Mouse (Mus musculus) thymus, postnatal 0 days (tissue): ENCODE data around the gene Apba2. TPM values are rescaled to one million over a fixed set of nuclear protein-coding genes. Genes with fewer than 3 reads are reported as not detected.

Experiments used
- DNase-seq: peaks from one replicate; pipeline ENCODE4 v3.0.0-alpha.2; 2015; ENCODE audit warnings: low spot score
- polyA plus RNA-seq: library from polyadenylated mRNA; unstranded; fragments of >200 nt; fragmentation: Nextera tagmentation; extraction: Ambion mirVana; gene quantifications from 2 replicates; pipeline ENCODE4 v1.2.1, GENCODE M21; 2015

The Apba2 gene
- polyA plus RNA-seq = 4.3 and 5.5 TPM in 2 replicates

DNA sequence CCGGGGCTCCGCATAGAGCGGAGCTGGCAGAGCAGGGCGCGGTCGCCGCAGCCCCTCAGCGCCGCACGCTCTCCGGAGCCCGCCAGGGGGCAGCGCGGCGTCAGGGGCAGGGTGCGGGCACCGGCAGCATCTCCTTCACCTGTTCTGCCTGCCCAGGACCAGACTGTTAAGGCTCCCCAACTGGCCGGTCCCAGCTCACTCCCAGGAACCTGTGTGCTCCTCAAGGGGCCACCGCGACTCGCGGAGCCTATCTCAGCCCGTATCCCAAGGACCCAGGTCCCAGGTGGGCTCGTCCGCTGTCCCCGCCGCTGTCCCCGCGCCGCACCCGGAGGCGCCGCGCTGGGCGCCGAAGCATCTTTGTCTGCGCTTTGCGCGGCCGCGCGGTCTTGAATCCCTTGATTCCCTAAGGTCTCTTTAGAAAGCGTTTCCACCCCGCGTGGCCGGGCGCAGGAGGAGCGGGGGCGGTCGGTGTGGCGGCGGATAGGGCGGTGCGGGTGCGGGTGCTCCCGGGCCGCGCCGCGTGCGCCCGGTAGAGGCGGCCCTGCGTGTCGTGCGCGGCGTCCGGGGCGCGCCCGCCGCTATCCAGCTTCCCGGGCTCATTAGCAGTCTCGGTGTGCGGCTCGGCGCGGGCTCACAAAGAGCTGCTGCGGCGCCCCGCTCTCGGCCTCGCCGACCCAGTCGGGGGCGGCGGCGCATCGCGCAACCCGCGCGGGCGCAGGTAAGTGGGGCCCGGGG is at the start of gene Apba2:
Gene Apba2 (plus strand): TSS at position 171 of the 735 bp plus-strand sequence.
- no peak for DNase-seq

DNA sequence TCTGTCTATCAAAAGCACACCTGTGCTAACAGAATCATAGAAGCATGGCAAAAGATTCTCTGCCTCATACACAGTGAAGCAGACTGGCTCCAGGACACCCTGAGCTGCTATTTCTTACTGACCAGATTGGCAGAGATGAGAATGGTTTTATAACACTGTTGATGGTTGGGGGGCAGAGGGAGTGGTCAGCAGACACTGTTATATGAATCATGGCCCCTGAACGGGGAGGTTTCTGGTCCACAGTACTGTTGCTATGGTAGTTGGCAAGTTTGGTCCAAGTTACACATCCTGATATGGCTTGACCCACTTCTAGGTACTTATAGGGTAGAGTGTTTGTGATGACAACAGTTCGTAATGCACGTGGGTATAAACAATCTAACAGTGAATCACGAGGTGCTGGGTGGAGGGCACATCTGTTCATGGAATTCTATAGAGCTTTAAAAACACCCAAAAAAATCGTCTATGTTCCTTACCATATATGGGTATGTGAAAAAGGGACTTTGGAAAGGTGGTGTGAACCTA is 49.6 kb upstream of the Apba2 start:
- no peak for DNase-seq

DNA sequence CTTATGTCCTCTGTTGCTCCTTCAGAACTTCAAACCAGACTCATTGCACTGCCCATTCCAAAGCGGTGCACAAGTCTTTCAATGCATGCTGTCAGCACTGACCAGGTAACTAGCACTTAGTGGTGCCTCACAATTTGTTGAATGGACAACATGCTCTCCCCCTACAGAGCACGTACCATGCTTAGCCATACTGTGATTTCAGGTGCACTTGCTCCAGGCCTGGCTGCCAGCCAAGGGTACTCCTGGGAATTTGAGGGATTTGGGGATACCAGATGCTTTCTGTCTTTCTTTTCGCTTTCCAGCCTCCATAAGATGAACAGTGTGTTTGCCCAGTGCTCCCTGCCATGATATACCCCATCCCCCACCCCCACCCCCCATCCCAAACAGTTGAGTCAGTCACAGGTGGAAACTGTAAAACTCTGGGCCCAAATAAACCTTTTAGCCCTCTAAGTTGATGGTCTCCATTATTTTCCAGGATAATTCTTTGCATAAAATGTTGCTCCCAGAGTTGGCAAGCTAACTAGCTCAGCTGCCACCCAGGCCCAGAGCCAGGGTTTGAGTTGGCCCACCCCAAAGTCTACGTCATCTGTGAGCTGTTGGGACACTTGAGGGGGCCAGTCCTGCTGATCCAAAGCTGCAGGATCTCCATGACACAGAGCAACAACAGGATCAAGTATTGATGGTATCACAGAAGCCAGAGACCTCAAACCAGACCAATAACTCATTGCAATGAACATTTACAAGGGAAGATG is 48.9 kb upstream of the Apba2 start:
- DNase-seq = no peak

DNA sequence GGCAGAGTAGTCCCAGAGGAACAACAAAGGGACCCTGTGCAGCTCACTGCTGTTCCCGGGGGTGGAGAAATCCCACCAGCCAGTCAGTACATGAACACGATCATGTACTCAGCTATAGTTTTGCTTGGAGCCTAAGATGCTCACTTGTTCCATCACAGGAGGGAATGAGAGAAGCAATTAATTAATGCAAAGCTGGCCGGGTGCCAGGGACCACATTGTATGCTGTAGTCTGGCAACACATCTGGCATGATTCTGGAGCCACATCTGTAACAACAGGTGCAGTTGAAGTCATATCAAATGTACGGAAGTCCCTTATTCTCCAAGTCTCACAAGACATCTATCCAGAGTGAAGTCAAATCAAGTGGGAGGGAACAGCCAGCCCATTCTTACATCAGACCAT is 45.3 kb upstream of the Apba2 start:
- no peak for DNase-seq

DNA sequence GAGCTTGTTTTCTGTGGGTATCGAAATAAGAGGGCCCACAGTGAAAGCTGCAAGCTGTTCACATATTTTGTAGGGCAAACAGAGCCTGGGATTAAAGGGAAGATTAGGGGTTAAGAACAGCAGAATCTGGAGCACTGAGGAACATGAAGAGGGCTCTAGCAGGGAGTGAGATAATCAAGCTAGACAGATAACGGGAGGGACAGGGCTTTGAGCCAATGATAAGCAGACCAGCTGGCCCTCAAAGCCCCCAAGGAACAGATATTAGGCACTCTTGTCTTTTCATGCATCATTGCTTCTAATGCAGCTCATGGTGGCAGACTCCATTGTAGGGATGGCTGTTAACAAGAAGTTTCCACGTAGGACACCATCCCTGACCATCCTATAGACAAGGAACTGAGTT is 44.8 kb upstream of the Apba2 start:
- no peak for DNase-seq

DNA sequence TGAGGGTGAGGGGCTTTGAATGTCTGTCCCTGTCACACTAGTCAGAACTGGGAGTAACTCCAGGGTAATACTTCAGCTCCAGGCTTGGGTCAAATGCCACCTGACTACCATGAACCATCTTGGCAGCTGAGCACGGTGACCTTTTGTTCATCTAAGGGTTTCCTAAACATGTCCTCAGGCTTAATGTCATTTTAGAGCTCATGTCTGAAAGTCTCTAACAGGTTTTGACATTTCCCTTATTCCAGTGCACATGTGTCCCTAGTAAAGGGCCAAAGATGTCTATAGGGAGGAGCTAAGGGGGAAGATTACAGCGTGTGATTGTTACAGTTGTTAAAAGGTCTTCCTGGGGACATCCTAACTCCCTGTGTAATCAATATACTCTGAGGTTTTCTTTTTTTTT is 43.7 kb upstream of the Apba2 start:
- no peak for DNase-seq

DNA sequence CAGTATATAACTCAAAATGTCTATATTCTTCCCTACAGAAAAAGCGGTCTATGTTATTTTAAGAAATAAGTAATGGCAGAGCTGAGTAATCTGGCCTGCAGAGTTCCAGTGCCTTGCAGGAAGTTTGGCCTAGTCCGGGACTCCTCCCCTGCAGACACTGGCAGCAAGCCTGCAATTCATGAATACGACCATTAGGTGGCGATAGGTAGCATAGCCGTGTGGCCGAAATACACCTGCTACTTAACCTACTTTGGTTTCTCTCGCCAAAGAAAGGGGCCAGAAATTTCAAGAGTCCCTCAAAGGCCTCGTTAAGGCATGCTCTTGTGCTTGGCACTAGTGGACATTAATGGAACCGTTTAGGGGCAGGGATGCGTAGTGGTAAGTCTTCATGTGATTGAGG is 4.1 kb upstream of the Apba2 start:
- DNase-seq = peak; percentile 6

DNA sequence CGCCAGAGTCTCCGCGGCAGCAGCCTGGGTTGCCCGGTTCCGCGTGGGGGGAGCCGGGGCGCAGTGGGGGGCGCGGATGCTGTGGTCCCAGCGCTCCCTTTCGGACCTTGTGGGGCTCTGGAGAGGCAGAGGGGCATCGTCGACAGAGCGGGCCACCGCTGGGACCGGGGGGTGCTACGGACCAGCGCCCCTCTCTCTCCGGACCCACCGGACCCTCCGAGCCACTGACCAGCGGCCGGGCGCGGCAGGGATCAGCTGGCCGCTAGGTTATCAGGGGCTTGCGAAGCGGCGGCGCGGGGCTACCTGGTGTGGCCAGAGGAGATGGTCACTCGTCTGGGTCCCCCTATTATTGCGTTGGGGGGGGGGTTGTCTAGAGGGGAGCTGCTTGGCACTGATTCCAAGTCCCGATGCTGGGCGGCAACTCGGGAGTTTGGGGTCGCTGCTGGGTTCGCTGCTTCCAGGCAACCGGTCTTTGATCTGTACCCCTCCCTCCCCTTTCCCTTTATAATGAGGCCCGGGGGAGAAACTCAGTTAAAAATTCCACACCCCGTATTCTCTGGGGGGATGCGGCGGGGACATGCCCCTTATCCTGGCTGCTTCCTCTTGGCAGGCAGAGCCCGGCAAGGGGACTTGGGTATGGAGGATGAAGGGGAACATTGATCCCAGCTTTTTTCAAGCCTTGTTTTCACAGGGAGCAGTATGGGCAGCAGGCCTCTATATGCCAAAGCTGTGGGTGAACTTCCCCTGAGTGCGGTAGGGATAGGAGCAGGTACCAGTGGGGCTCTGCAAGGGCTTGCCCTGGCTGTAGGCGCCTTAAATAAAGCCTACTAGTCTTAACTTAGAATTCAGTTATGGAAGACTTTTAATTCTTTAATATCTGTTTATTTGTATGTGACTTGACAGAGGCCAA is 1.0 kb downstream of the Apba2 start:
- no peak for DNase-seq

DNA sequence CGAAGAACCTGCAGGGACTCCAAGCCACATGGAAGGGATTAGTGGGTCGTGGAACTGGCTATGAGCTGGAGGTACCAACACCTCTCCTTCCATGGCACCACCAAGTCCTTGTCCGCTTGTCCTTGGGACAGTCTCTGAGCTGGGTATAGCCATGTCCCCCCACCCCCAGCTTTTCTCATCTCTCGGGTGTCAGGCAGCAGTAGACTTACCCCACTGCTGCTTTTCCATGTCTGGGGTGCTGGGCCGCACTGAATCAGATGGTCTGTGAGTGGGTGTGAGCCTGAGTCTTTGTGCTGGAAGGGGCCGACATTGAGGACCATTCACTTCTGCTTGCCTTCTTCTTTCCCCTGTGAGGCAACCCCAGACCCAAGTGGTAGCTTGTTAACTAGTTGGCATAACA is 2.1 kb downstream of the Apba2 start:
- no peak for DNase-seq

DNA sequence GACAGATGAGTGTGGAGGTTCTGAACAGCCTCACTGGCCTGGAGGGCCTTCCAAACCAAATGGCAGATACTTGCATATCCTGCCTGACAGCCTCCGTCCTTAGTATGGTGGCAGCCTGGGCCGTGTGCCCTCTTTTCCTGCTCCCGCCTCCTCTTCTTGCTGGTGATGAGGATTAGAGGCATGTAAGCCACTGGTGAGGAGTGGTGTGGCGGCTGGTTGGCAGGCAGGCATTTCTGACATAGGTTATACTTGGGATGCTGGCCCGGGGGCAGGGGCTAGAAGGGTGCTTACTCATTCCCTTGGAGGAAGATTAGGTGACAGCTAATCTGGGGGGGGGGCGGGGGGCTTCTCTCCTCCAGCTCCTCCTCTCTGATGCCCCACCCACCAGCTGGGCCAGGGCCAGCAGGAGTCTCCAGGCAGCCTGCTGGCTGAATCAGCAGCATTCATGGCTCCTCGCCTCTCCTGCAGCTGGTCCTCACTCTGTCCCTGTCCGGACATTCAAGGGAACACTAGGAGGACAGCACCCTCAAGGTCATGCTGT is 3.3 kb downstream of the Apba2 start:
- DNase-seq = no peak

DNA sequence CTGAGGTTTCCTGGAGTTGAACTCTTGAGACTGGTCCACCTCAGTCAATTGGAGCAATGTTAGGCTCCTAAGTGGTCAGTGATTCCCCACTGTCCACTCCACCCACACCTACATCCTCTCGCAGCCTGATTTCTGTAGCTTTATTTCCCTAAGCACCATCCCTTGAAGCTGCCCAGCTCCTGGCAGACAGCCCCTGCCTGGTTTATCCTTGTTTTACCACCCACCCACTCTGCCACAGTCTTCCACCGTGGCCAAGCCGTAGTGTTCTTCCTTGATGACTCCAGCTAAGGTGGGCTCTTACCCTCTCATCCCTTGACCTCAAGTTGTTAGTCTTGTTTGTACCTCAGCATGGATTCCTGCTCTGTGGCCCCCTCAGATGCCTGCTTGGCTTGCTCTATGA is 4.1 kb downstream of the Apba2 start:
- no peak for DNase-seq

DNA sequence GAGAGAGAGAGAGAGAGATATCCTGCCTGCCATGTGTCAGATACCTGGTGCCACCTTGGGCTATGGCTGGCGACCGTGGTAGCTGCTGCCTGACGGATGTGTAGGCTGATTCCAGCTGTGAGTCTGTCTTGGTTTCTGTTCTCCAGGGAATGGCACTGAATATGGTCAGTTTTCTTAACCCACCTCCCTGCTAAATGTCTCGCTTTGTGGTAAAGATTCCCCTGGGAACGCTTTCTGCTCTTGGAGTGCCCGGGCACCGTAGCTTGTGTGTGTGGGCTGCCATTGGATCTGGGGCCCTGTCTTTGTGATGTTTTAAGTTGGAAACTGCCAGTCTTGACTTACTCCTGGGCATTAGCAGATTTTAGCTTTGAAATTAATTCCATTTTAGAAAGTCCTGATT is 7.3 kb downstream of the Apba2 start:
- DNase-seq = no peak

DNA sequence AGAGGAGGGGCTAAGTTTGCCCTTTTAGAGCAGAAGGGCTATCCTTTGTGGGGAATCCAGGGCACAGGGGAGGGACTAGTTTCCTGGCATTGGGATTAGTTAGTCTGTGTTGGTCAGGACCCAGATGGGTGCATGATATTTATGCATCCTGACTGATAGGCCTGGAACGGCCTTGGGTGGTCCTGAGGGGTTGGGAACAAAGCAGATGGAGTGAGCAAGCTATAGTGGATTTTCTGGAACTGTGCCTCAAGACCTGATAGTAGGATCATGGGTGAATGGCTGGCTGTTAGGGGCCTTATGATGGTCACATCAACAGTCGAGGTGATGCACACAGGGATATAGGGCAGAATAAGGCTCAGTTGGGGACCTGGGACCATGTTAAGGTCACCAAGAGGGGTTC is 8.4 kb downstream of the Apba2 start:
- no peak for DNase-seq

DNA sequence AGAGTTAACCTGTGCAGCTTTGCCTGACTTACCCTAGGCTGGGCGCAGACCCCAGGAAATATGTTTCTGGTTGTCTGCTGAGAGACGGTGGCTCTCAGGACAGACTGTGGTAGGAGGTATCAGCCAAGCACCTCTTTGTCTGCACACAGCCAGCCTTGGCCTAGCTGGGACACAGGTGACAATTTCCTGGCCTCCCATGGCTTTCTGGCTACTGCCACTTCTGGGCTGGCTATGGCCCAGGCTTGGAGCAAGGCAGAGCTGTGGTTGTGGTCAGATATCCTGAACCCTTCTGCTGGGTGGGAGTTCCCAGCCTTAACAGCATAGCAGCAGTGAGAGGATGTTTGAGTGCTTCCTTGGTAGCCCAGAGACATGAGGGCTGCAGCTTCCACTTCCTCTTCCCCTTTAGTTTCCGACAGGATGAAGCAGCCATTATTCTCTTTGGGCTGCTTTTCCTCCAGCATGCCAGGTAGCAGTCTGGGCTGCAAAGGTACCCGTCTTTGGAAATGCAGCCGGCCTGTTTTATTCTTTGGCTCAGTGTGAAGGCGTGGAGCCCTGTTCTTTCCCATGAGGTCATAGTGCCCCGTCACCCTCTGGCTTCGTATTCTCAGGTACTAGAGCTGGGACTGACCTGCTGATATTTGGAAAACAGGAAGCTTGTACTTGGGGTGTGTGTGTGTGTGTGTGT is 9.2 kb downstream of the Apba2 start:
- DNase-seq = no peak

DNA sequence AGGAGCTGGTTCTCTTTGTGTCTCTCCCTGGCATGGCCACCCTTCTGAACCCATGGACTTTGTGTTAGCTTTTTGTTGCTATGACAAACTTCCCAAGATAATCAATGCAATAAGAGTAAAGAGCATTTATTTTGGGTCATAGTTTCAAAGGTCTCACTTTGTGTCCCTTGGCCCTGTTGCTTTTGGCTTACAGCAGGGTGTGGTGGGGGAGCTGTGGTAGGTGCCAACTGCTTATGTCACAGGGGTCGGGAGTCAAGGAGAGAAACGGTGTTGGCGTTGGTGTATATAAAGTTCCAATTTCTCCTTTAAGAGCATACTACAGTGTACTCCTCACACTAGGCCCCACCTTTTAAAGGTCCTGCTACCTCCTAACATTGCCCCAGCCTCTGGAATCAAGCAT is 12.1 kb downstream of the Apba2 start:
- DNase-seq = no peak

DNA sequence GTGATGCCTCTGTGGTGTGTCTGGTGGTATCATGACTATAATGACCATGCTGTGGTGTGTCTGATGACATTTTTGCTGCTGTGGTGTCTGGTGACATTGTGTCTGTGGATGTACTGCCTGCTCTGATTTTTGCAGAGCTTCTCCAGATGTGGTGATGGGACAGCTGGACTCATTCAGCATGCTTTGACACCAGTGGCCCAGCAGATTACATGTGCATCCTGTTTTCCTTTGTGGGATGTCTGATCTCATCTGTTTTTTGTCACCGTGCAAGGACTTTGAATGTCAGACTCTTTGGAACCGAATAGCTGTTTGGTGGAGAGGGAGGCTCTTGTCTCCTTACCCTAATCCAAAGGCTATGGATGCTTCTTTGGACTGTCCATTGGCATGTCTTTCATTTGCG is 13.8 kb downstream of the Apba2 start:
- DNase-seq = no peak

DNA sequence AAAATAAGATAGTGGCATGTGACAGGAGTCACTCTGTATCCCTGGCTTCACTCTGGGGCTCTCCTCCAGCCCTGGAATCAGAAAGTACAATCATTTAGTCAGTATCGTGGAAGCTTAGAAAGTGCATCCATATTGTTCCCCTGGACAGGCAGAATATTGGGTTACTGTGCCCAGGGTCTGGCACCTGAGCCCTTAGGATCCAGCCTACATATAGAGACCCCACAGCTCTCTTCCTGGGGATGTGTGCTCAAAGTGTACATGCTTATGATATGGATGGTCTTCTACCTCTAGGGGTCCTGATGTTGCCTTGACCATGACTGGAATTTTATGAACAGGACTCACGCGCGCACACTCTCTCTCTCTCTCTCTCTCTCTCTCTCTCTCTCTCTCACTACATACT is 14.4 kb downstream of the Apba2 start:
- no peak for DNase-seq

DNA sequence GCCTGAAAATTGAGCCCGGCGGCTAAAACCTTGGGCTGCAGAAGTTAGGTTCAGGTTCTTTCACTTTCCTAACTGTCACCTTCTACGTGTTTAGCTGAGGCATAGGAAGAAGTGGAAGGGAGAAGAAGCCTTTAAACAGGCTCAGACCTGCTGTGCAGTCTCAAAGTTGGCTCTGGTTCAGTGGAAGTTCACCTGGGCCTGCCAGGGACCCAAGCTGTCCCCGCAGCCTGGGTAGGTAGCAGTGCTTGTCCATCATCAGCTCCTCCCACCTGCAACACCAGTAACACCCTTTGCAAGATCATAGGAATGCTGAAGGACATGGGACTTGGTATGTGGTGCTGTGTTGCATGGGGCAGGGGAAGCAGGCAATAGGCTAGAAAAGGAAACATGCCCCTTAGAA is 17.6 kb downstream of the Apba2 start:
- no peak for DNase-seq

DNA sequence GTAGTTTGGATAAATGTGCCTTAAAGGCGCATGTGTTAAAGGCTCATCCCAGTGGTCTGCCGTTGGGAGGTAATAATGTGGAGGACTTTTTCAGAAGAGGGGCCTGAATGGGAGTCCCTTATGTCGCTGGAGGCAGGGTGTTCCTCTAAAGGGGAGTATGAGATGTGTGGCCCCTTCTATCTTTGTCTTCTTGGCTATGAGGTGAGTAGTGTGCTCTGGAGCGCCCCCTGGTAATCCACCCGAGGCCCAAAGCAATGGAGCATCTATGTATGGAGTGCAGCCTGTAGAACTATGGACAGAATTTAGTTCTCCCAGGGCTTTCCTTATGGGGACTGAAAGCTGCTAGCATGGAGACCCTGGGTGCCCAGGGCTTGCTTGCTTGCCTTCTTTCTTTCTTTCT is 18.0 kb downstream of the Apba2 start:
- no peak for DNase-seq

DNA sequence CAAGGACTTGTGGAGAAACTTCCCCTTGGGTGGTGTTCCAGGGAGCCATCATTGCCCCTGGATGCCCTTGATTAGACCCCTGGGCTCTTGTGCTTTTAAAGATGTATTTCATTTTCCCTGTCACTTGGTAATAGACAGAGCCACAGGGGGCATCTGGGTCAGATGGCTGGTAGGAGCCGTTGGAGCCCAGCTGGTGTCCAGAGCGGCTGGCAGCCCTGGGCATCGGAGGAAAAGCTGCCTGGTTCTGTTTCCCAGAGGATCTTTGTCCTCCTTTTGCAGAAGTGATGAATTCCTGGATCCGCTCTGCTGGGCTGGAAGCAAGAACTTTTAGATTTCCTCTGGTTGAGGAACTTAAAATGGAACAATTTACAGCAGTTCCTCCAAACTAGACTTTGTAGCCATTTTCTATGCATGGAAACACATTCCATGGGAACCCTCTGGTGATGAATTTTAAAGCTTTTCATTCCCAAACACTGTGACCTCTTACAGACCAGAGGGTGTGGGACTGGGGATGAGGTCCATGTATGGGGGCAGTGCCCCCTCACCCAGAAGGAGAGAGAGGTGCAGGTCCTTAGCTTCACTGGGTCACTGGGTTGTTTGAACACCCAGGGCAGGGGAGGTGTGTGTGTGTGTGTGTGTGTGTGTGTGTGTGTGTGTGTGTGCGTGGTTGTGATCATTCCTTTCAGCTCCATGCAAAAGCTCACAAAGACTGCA is 20.3 kb downstream of the Apba2 start:
- no peak for DNase-seq
